Mouse (Mus musculus) heart, embryonic 15.5 days (tissue): ENCODE measurements around the gene H2-Q7. TPM values are rescaled to one million over a fixed set of nuclear protein-coding genes. Genes with fewer than 3 reads are reported as not detected.
"Not testable (repeated sequence)": the region's sequence is repeated elsewhere in the genome, so short reads cannot be mapped to it uniquely, and the experiment has no call there.

Experiments used
- ATAC-seq: fragments of 200-750 bp; cut with Nextera tagmentation; replicated peaks from 2 replicates; pipeline ENCODE4 v1.8.0; 2017; ENCODE audit warnings: low read depth, moderate TSS enrichment; ENCODE audit not compliant: insufficient number of reproducible peaks, insufficient read depth, low FRiP score
- H3K27ac ChIP-seq: fragments of 300-500 bp; sonication (generic); 2 replicates; pipeline ENCODE4 v1.5.1; 2015; ENCODE audit warnings: mild to moderate bottlenecking, inconsistent platforms
- H3K27me3 ChIP-seq: fragments of 300-500 bp; sonication (generic); 2 replicates; pipeline ENCODE4 v1.6.1; 2015; ENCODE audit warnings: inconsistent platforms
- H3K36me3 ChIP-seq: fragments of 300-500 bp; sonication (generic); 2 replicates; pipeline ENCODE4 v1.6.1; 2015; ENCODE audit warnings: mild to moderate bottlenecking, inconsistent platforms
- H3K4me1 ChIP-seq: fragments of 300-500 bp; sonication (generic); replicated peaks from 2 replicates; pipeline ENCODE4 v1.6.1; 2015; ENCODE audit warnings: inconsistent platforms
- H3K4me2 ChIP-seq: fragments of 300-500 bp; sonication (generic); 2 replicates; pipeline ENCODE4 v1.6.1; 2015; ENCODE audit warnings: inconsistent platforms, mild to moderate bottlenecking, moderate library complexity
- H3K4me3 ChIP-seq: fragments of 300-500 bp; sonication (generic); 2 replicates; pipeline ENCODE4 v1.5.1; 2015; ENCODE audit warnings: mild to moderate bottlenecking, inconsistent platforms
- H3K9ac ChIP-seq: fragments of 300-500 bp; sonication (generic); 2 replicates; pipeline ENCODE4 v1.6.1; 2015; ENCODE audit warnings: mild to moderate bottlenecking, inconsistent platforms
- H3K9me3 ChIP-seq: fragments of 300-500 bp; sonication (generic); replicated peaks from 2 replicates; pipeline ENCODE4 v1.6.1; 2016; ENCODE audit warnings: inconsistent platforms
- WGBS: fragments of 180-500 bp; shearing (Covaris S2); methylation state at CpG from one replicate; pipeline ENCODE4 v1.1.7; 2015; ENCODE audit warnings: mixed read lengths; 5-methylcytosine and 5-hydroxymethylcytosine counted together
- polyA plus RNA-seq: library from polyadenylated mRNA; unstranded; fragments of >200 nt; fragmentation: Nextera tagmentation; extraction: Ambion mirVana; gene quantifications from 2 replicates; pipeline ENCODE4 v1.2.1, GENCODE M21; 2015

Gene H2-Q7
- 0.98 and 4.0 TPM in 2 replicates for polyA plus RNA-seq

DNA sequence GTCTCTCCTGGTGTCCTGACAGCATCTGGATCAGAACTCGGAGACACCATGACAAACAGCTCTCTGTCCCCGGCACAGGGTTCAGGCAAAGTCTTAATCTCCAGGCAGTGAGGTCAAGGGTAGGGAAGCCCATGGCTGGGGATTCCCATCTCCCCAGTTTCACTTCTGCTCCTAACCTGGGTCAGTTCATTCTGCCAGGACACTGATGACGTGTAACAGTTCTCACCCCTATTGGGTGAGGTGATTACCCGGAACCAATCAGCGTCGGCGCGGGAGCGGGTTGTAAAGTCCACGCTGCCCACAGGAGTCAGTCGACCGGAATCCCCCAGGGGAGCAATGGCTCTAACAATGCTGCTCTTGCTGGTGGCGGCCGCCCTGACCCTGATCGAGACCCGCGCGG lies at the start of gene H2-Q7:
Gene H2-Q7 (plus strand): TSS at position 271 of the 400 bp plus-strand sequence.
- Histone ChIP-seq H3K27me3 (peaks cover 34% of the 10 kb centered on the region), H3K4me2 (peak within 1 kb of the TSS; percentile 95), H3K4me3 (peak within 1 kb of the TSS; percentile 53), H3K9ac (peak within 1 kb of the TSS; percentile 50)
- H3K27ac ChIP-seq, H3K9me3 ChIP-seq, H3K4me1 ChIP-seq, H3K36me3 ChIP-seq: not testable (repeated sequence)
- 4% methylated on average over 18 of the region's 18 CpGs for WGBS
- peak; percentile 87 for ATAC-seq

GRCm38 (mm10) chr17:35389796-35390195 lies 49.2 kb upstream of the H2-Q7 start:
- not testable (repeated sequence) for H3K4me3 ChIP-seq, H3K9me3 ChIP-seq, H3K36me3 ChIP-seq, H3K27ac ChIP-seq, H3K9ac ChIP-seq, ATAC-seq, H3K4me1 ChIP-seq, H3K27me3 ChIP-seq, H3K4me2 ChIP-seq
- 5% methylated on average over 7 of the region's 7 CpGs for WGBS

DNA sequence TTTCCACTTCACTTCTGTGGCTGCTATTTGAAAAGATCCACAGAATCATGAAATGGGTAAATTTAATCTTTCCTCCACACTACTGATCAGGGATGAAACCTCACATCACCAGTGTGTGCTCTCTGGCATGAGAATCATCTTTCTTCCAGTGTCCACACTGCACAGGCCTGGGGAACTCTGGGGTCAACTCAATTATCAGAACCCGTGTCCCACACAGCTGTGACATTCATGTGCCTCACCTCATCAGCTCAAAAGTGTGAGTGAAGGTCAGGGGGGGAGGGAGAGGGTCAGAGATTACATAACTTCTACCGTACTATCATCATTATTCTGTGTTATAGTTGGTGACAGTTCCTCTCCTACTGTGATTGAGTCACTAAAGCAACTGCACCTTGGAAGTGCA lies 46.3 kb upstream of the H2-Q7 start:
- 58% methylated on average over 2 of the region's 2 CpGs for WGBS

GRCm38 (mm10) chr17:35393864-35394800 lies 44.8 kb upstream of the H2-Q7 start:
- H3K27me3 ChIP-seq, H3K9ac ChIP-seq, H3K9me3 ChIP-seq, H3K4me1 ChIP-seq, H3K27ac ChIP-seq, H3K36me3 ChIP-seq: not testable (repeated sequence)
- Histone ChIP-seq H3K4me3 (peak overlapping the region; percentile 33), H3K4me2 (peak overlapping the region; percentile 60)
- WGBS = 1% methylated on average over 58 of the region's 75 CpGs
- peak; percentile 64; the same call in 1 of the 2 replicates for ATAC-seq

More for the DNA sequence above, 46.3 kb upstream of the H2-Q7 start:
- not testable (repeated sequence) for H3K4me2 ChIP-seq, H3K27ac ChIP-seq, H3K4me1 ChIP-seq, H3K9ac ChIP-seq, ATAC-seq, H3K27me3 ChIP-seq, H3K4me3 ChIP-seq, H3K9me3 ChIP-seq, H3K36me3 ChIP-seq

DNA sequence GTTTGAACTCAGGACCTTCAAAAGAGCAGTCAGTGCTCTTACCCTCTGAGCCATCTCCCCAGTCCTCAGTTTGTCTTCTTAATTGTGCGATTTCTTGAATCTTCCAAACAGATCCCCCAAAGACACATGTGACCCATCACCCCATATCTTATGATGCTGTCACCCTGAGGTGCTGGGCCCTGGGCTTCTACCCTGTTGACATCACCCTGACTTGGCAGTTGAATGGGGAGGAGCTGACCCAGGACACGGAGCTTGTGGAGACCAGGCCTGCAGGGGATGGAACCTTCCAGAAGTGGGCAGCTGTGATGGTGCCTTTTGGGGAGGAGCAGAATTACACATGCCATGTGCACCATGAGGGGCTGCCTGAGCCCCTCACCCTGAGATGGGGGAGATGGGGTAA lies 42.0 kb upstream of the H2-Q7 start:
- H3K9ac ChIP-seq, H3K4me3 ChIP-seq, H3K27ac ChIP-seq, H3K4me2 ChIP-seq, H3K36me3 ChIP-seq, ATAC-seq, H3K27me3 ChIP-seq, H3K4me1 ChIP-seq, H3K9me3 ChIP-seq: not testable (repeated sequence)
- WGBS = 75% methylated on average over 2 of the region's 2 CpGs

DNA sequence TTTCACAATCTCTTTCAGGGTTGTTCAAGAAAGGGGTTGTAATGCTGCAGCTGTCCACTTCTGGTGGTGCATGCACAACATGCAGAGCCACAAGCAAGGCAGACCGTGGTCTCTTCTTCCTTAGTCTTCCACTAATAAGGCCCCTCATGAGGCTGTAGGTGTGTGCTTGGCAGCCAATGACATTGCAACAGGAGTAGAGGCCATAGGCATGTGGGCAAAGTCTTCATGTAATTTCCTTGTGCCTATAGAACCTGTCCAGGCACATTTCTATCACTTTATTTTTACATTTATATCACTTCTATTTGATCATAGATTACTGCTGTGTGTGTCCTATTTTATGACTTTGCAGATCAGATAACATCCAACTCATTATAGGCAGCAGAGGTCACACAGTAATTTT lies 25.9 kb upstream of the H2-Q7 start:
- not testable (repeated sequence) for H3K9ac ChIP-seq, H3K4me1 ChIP-seq, H3K4me3 ChIP-seq, H3K4me2 ChIP-seq, H3K27ac ChIP-seq, H3K36me3 ChIP-seq, H3K9me3 ChIP-seq, H3K27me3 ChIP-seq, ATAC-seq
- WGBS = no CpG with 5 or more reads among the region's 1 CpGs

DNA sequence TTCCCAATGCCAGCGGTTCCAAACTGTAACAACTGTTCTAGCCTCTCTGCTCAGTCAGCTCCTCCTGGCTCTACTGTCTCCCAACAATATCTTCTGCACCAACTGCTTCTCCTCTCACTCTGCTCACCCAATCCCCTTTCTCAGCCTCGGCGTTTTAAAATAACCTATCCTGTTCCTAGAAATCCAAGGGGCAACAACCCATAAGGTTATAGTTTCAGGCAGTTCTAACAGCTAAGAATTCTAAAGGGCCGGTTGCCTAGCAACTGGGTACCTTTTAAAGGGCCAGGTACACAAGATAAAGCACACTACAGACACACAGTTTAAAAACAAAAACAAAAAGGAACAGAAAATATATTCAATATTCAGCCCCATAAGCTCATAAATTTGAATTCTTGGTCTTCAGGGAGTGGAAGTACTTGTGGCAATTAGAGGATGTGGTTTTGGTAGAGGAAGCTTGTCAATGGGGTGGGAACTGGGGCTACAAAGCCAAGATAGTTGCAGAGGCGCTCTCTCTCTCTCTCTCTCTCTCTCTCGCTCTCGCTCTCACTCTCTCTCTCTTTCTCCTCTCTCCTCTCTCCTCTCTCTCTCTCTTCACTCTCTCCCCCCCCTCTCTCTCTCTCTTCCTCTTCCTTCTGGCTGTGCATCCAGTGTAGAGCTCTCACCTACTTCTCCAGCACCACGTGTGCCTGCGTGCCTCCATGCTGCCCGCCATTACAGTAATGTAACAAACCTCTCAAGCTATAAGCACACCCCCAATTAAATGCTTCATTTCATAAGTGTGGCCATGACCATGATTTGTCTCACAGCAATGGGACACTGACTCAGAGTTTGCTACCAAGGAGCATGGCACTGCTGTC lies 23.5 kb upstream of the H2-Q7 start:
- H3K4me3 ChIP-seq, H3K9ac ChIP-seq, H3K27ac ChIP-seq, ATAC-seq, H3K36me3 ChIP-seq, H3K27me3 ChIP-seq, H3K4me2 ChIP-seq, H3K4me1 ChIP-seq, H3K9me3 ChIP-seq: not testable (repeated sequence)
- WGBS = 68% methylated on average over 3 of the region's 10 CpGs

DNA sequence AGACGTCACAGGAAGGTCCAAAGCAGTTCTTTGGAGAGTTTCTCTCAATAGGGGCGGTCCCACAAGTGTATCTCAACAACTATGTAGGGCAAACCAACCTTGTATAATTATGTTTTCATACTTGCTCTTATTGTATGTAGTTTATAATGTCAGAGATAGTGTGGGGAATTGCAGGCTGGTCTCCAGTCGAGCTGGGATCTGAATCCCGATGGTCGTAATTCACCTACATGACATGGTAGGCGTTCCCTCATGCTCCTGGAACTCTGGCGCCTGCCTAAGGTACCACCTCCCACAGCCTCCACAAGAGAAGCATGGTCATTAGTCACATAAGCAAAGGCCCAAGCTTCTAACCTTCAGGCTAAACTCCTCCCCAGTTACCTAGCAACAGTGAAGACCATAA lies 20.2 kb upstream of the H2-Q7 start:
- no peak overlapping the region for H3K4me2 ChIP-seq
- H3K4me1 ChIP-seq = no peaks in the 10 kb centered on the region
- no peak overlapping the region for H3K4me3 ChIP-seq
- no peak overlapping the region for H3K27ac ChIP-seq
- 77% methylated on average over 7 of the region's 7 CpGs for WGBS
- H3K27me3 ChIP-seq = peaks cover 22% of the 10 kb centered on the region
- H3K9ac ChIP-seq = no peak overlapping the region
- H3K9me3 ChIP-seq = 0 out of 2 replicates have a peak, but pooled peaks cover 3% of the 10 kb centered on the region
- H3K36me3 ChIP-seq = no peaks in the 10 kb centered on the region
- no peak for ATAC-seq

- 52% methylated on average over 4 of the region's 4 CpGs for WGBS
- not testable (repeated sequence) for H3K27ac ChIP-seq, H3K36me3 ChIP-seq, H3K9me3 ChIP-seq, H3K4me1 ChIP-seq, H3K4me2 ChIP-seq, H3K9ac ChIP-seq, H3K4me3 ChIP-seq, ATAC-seq
- peaks cover 25% of the 10 kb centered on the region for H3K27me3 ChIP-seq
Observed at GRCm38 (mm10) chr17:35419564-35419963, 19.4 kb upstream of the H2-Q7 start.

DNA sequence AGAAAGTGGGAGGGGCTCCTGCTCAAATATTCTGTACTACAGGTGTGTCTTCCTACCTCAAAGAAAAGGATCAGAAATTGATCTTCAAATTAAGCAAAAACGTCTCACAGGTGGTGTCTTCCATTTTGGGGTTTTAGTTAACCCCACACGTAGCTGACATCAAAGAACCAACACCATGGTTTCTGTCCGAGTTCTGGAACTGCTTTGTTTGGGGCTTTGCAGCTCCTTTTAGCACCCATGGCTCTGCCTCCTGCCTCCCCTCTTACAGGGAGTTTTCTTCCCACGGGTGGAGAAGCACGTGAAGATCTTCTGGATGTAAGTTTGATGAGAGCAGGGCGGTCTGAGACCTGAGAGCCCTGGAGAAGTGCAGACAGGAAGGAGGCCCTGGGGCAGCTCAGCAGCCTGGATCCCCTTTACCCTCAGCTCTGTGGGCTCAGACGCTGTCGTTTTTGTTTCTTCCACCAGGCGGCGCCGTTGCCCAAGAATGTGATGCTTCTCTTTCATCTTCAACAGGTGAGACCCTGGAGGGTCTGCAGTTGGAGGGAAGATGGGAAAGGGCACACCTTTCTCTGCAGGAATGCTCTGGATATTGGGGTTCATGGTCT lies 18.6 kb upstream of the H2-Q7 start:
- not testable (repeated sequence) for H3K36me3 ChIP-seq, H3K4me1 ChIP-seq, H3K4me2 ChIP-seq, H3K27ac ChIP-seq, H3K9me3 ChIP-seq, H3K9ac ChIP-seq, ATAC-seq, H3K4me3 ChIP-seq
- peaks cover 33% of the 10 kb centered on the region for H3K27me3 ChIP-seq
- WGBS = 11% methylated on average over 11 of the region's 11 CpGs

DNA sequence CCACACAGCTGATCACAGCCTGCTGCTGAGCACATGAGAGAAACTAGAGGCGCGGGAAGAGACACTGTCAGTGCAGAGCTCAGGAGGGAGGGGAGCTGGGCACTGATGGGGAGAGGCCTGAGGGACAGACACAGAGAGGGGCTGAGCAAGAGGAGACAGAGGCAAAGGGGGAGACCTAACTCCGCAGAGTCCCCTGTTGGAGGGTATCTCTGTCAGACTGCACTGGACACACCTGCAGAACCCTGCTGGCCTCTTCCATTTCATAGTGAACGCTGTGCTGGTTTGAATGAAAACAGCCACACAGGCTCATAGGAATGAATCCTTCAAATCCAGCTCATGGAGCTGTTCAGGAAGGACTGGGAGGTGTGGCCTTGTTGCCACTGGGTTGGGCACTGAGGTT lies 17.6 kb upstream of the H2-Q7 start:
- not testable (repeated sequence) for H3K9ac ChIP-seq, H3K9me3 ChIP-seq, H3K4me3 ChIP-seq, H3K27ac ChIP-seq, H3K36me3 ChIP-seq, H3K4me2 ChIP-seq, ATAC-seq
- 83% methylated on average over 4 of the region's 4 CpGs for WGBS
- H3K27me3 ChIP-seq = peaks cover 42% of the 10 kb centered on the region
- H3K4me1 ChIP-seq = peaks cover 11% of the 10 kb centered on the region
